Mouse (Mus musculus) stomach, postnatal 0 days (tissue): ENCODE data around the gene Mlh3. TPM values are rescaled to one million over a fixed set of nuclear protein-coding genes. Genes with fewer than 3 reads are reported as not detected.
"Not testable (repeated sequence)": the region's sequence is repeated elsewhere in the genome, so short reads cannot be mapped to it uniquely, and the experiment has no call there.

ENCODE experiments used
- ATAC-seq: fragments of 200-750 bp; cut with Nextera tagmentation; 2 replicates; pipeline ENCODE4 v1.8.0; 2017; ENCODE audit not compliant: low FRiP score, low TSS enrichment
- DNase-seq: peaks from one replicate; pipeline ENCODE4 v3.0.0-alpha.2; 2016; ENCODE audit warnings: low spot score
- H3K27ac ChIP-seq: fragments of 300-500 bp; sonication (generic); replicated peaks from 2 replicates; pipeline ENCODE4 v1.5.1; 2014; ENCODE audit warnings: mild to moderate bottlenecking, control low read depth
- H3K27me3 ChIP-seq: fragments of 300-500 bp; sonication (generic); 2 replicates; pipeline ENCODE4 v1.6.1; 2014; ENCODE audit warnings: low read length; ENCODE audit not compliant: control insufficient read depth, insufficient read depth
- H3K36me3 ChIP-seq: fragments of 300-500 bp; sonication (generic); 2 replicates; pipeline ENCODE4 v1.6.1; 2014; ENCODE audit warnings: low read length, mixed read lengths; ENCODE audit not compliant: control insufficient read depth, insufficient read depth
- H3K4me1 ChIP-seq: fragments of 300-500 bp; sonication (generic); replicated peaks from 2 replicates; pipeline ENCODE4 v1.6.1; 2014; ENCODE audit warnings: antibody characterized with exemption; ENCODE audit not compliant: control insufficient read depth, insufficient read depth
- H3K4me2 ChIP-seq: fragments of 300-500 bp; sonication (generic); replicated peaks from 2 replicates; pipeline ENCODE4 v1.6.1; 2014; ENCODE audit warnings: low read depth, mild to moderate bottlenecking, control low read depth, moderate library complexity
- H3K4me3 ChIP-seq: fragments of 300-500 bp; sonication (generic); 2 replicates; pipeline ENCODE4 v1.5.1; 2014; ENCODE audit warnings: low read depth, low read length, control low read depth
- H3K9ac ChIP-seq: fragments of 300-500 bp; sonication (generic); 2 replicates; pipeline ENCODE4 v1.6.1; 2014; ENCODE audit warnings: mild to moderate bottlenecking, low read length, control low read depth, mixed read lengths
- H3K9me3 ChIP-seq: fragments of 300-500 bp; sonication (generic); 2 replicates; pipeline ENCODE4 v1.6.1; 2016; ENCODE audit warnings: low read length; ENCODE audit not compliant: control insufficient read depth
- CTCF ChIP-seq: IDR thresholded peaks from 2 replicates; pipeline ENCODE4 v1.5.1; 2016; ENCODE audit warnings: antibody characterized with exemption, low read depth, mild to moderate bottlenecking, moderate library complexity
- EP300 ChIP-seq: optimal IDR thresholded peaks from 2 replicates; pipeline ENCODE3; 2016; ENCODE audit warnings: antibody characterized with exemption
- WGBS: fragments of 180-500 bp; shearing (Covaris S2); extraction: QIAGEN DNeasy Blood & Tissue Kit; methylation state at CpG from one replicate; pipeline ENCODE4 v1.1.7; 2014; 5-methylcytosine and 5-hydroxymethylcytosine counted together
- polyA plus RNA-seq: library from polyadenylated mRNA; unstranded; fragments of >200 nt; fragmentation: Nextera tagmentation; extraction: Ambion mirVana; gene quantifications from 2 replicates; pipeline ENCODE4 v1.2.1, GENCODE M21; 2015

Mlh3 gene
- polyA plus RNA-seq, 1 experiment from 2014 or later: 3.0 TPM

DNA sequence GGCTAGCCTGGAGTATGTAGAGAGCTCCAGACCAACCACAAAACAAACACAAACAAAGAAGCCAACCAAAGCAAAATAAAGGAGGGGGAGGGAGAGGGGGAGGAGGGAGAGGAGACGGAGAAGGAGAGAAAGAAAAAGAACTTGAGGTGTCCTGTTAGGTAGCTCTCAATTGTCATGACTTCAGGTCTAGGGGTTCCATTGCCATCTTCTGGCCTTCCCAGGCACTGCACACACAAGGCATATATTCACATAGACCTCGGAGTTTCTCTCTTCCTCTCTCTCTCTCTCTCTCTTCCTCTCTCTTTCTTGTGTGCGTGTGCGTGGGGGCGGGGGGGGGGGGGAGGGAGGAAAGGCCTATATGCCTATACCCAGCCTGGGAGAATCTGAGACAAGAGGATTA, 16.5 kb upstream of the Mlh3 start:
- TF ChIP-seq EP300 (no peak), CTCF (peak; percentile 75)
- H3K9me3 ChIP-seq: no peaks in the 10 kb centered on the region
- H3K4me1 ChIP-seq: no peaks in the 10 kb centered on the region
- H3K27ac ChIP-seq: no peak overlapping the region
- no peaks in the 10 kb centered on the region for H3K36me3 ChIP-seq
- H3K27me3 ChIP-seq: no peaks in the 10 kb centered on the region
- no peak overlapping the region for H3K9ac ChIP-seq
- no peak overlapping the region for H3K4me2 ChIP-seq
- H3K4me3 ChIP-seq: no peak overlapping the region
- 51% methylated on average over 2 of the region's 5 CpGs for WGBS
- ATAC-seq (no peak), DNase-seq (peak; percentile 52)

DNA sequence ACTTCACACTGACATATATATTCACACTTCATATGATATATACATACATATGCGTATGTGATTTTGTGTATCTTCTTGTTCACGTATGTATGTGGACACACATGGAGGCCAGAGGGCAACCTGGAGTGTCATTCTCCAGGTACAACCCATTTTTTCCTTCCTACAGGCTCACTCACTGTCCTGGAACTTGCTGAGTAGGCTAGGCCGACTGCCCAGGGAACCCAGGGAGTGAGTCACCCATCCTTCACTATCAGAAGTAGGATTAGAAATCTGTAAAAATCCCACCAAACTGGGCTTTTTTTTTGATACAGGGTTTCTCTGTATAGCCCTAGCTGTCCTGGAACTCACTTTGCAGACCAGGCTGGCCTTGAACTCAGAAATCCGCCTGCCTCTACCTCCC, 14.6 kb upstream of the Mlh3 start:
- Histone ChIP-seq H3K36me3 (no peaks in the 10 kb centered on the region), H3K4me2 (no peak overlapping the region), H3K9ac (no peak overlapping the region), H3K9me3 (no peaks in the 10 kb centered on the region), H3K4me3 (no peak overlapping the region), H3K27ac (no peak overlapping the region), H3K4me1 (no peaks in the 10 kb centered on the region), H3K27me3 (no peaks in the 10 kb centered on the region)
- DNase-seq: no peak
- 81% methylated on average over 4 of the region's 4 CpGs for WGBS
- TF ChIP-seq EP300 (no peak), CTCF (no peak)
- ATAC-seq: no peak

DNA sequence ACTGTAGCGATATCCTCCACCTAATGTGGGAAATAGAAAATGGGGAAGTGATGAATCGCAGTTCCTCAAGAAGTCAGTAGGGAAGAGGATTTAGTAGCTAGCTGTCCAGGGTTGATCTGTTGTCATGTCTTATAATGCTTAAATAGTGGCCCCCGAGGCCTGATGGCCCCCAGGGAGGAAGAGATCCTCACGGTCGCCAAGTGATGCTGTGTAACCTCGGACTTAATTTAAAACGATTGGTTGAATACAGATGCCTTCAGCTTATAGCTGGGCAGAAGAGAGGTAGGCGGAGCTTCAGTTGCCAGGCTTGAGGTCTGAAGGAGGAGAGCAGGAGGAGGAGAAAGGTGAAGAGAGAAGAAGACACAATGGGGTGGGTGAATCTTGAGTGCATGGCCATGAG, 13.9 kb upstream of the Mlh3 start:
- 72% methylated on average over 8 of the region's 8 CpGs for WGBS
- H3K9me3 ChIP-seq: no peaks in the 10 kb centered on the region
- no peaks in the 10 kb centered on the region for H3K27me3 ChIP-seq
- H3K9ac ChIP-seq: no peak overlapping the region
- no peaks in the 10 kb centered on the region for H3K36me3 ChIP-seq
- no peak overlapping the region for H3K27ac ChIP-seq
- no peaks in the 10 kb centered on the region for H3K4me1 ChIP-seq
- DNase-seq (no peak), ATAC-seq (no peak)
- no peak for TF ChIP-seq CTCF
- no peak overlapping the region for H3K4me2 ChIP-seq
- H3K4me3 ChIP-seq: no peak overlapping the region

DNA sequence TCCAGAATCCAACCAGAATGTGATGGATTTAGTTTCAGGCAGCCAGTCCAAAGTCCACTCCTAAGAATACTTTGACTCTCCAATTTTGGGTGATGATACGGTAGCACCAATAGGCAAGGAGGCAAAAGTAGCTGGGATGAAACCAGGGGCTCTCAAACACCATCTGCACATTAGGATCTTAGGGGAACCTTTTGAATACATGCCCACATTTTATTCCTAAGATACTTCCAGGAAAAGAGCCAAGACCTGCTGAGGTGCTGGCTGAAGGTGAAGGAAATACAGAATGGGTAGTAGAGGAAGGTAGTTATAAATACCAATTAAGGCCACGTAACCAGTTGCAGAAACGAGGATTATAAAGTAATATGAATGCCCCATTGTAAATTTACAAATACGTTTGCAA, 11.4 kb upstream of the Mlh3 start:
- H3K27me3 ChIP-seq, H3K36me3 ChIP-seq, H3K9ac ChIP-seq, ATAC-seq, H3K4me3 ChIP-seq, H3K27ac ChIP-seq, DNase-seq, H3K4me2 ChIP-seq, H3K9me3 ChIP-seq, H3K4me1 ChIP-seq: not testable (repeated sequence)
- 75% methylated on average over 1 of the region's 4 CpGs for WGBS

DNA sequence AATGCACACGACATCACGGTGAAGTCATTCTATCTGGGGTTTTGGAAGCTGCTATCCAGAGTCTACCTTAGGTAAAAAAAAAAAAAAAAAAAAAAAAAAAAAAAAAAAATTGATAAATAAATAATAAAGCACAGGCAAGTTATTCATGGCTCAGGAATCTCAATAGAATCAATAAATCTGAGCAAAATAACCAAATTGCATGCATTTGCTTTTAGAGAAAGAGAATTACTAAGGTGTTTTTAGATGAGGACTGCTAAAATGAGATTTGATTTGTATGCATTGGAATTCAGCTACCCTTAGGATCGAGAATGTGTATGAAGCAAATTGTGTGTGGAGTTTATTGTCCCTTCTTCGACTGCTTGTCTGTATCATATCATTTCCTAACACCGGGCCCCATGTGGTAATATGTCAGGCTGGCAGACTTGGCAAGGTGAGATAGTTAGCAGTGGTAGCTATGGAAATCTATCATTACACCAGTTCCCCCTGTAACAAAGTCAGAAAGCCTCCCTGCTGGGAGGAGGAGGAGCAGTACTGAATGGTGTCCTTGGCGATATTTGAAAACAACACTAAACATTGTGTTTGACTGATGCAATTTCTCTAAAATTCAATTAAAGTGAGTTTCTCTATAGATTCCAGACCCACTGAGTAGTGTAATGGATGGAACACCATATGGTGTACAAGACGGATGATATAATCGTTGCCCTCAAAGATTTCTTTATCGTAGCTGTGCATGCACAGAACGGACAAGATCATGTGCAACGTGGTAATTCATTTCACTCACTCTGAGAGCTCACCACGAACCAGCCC, 10.6 kb upstream of the Mlh3 start:
- WGBS: 53% methylated on average over 12 of the region's 12 CpGs
- peak overlapping the region; percentile 96 for H3K4me2 ChIP-seq
- H3K27ac ChIP-seq: no peak overlapping the region
- TF ChIP-seq CTCF (no peak), EP300 (no peak)
- H3K9me3 ChIP-seq: no peaks in the 10 kb centered on the region
- H3K36me3 ChIP-seq: no peaks in the 10 kb centered on the region
- no peak overlapping the region for H3K9ac ChIP-seq
- no peaks in the 10 kb centered on the region for H3K4me1 ChIP-seq
- no peak overlapping the region for H3K4me3 ChIP-seq
- H3K27me3 ChIP-seq: no peaks in the 10 kb centered on the region
- no peak; the same call in 1 of the 2 replicates for ATAC-seq
- DNase-seq: no peak

DNA sequence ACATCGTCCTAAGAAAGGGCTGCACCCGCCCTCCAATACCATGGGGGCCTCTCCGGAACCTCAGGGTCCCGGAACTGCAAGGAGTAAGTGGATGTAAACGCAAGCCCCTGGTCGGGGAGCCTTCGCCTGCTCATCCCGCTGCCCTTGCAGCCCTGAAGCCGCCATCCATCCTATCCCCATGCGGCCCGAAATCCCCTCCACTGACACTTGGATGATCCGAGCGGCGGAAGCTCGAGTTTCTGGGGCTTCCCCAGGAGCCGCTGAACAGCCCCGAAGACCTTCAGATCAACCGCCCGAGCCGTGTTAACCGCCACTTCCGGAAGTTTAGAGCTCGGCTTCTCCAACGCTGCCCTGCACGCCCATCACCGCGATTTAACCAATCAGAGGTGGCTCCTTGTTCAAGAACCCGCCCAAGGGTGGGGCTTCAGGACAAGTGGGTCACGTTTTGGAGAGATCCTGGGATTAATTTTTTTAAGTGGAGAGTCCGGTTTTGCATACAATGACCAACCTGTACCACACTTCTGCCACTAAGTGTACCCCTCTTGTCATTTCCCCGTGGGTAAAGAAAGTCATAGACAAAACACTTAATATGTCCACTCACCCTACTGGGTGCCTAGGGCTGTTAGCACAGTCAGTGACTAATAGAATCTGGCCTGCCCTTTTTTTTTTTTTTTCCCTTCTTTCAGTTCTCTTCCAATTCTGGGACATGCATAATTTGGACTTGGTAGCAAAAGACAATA, 9.9 kb upstream of the Mlh3 start:
- no peaks in the 10 kb centered on the region for H3K36me3 ChIP-seq
- H3K4me2 ChIP-seq: peak overlapping the region; percentile 96
- no peaks in the 10 kb centered on the region for H3K27me3 ChIP-seq
- H3K27ac ChIP-seq: peak overlapping the region; percentile 88
- peak overlapping the region; percentile 78 for H3K4me3 ChIP-seq
- H3K9ac ChIP-seq: peak overlapping the region; percentile 86
- 0% methylated on average over 31 of the region's 31 CpGs for WGBS
- ATAC-seq (peak; percentile 98), DNase-seq (peak; percentile 98)
- H3K4me1 ChIP-seq: no peaks in the 10 kb centered on the region
- no peaks in the 10 kb centered on the region for H3K9me3 ChIP-seq
- TF ChIP-seq EP300 (peak; percentile 58), CTCF (no peak)
